Mouse (Mus musculus) testis, adult 2 months (tissue): ENCODE results near the gene Krt33b.

Experiments
- CTCF ChIP-seq: fragments of 200-500 bp; IDR thresholded peaks from 2 replicates; pipeline ENCODE4 v1.5.1; 2012; ENCODE audit warnings: low read depth, mild to moderate bottlenecking, inconsistent platforms, low read length, moderate library complexity; ENCODE audit not compliant: control insufficient read depth, insufficient read depth, insufficient replicate concordance
- POLR2A ChIP-seq: fragments of 200-500 bp; IDR thresholded peaks from 2 replicates; pipeline ENCODE4 v1.6.1; 2012; ENCODE audit warnings: low read depth, mild to moderate bottlenecking, inconsistent platforms, low read length, moderate library complexity; ENCODE audit not compliant: control insufficient read depth

DNA sequence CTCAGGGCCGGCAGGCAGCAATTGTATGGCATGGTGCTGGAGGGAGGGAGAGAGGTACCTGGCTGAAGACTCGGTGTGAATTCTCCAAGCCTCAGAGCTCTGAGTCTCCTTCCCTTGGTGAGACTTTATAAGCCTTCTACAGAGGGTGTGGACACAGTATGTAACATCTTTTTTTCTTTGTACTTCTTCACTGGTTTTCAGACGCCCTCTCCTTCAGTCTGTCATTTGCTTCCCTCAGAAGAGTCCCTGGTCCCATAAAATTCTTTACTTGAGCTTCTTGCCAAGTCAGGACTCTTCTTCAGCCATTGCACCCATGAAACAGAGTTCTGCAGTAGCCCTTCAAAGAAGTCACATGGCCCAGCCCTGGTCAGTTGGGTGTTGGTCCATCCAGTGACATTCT, 20.8 kb upstream of the Krt33b start, which contains the start of gene Krt31:
- TF ChIP-seq CTCF (no peak), POLR2A (no peak)
